Mouse (Mus musculus) kidney, adult 2 months (tissue): ENCODE data around the gene Mtmr3.

ENCODE experiments used
- CTCF ChIP-seq: fragments of 200-500 bp; conservative IDR thresholded peaks from 2 replicates; pipeline ENCODE4 v1.5.1; 2011; ENCODE audit warnings: low read depth, mild to moderate bottlenecking, control low read depth, low read length, moderate library complexity, mixed read lengths; ENCODE audit not compliant: insufficient read depth, insufficient read length
- POLR2A ChIP-seq: fragments of 200-500 bp; IDR thresholded peaks from one replicate; pipeline ENCODE4 v1.6.1; 2011; ENCODE audit warnings: low read depth, low read length, control low read depth

DNA sequence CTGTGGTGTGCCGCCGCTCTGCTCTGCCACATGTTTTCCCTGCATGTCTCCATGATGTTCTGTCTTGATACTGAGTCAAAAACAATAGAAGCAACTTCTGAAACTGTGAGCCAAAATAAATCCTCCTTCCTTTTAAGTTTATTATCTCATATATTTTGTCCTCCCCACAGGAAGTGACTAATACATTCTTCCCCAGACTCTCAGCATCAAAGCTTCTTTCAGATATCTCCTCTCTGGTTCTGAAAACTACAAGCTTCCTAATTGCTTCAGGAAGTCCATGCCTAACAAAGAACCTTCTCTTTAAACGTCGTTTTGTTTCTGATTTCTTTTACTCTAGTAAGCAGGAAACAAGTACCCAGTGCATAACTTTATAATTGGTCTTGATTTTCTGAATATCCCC is 160.2 kb downstream of the Mtmr3 start:
- TF ChIP-seq CTCF (no peak), POLR2A (no peak)
